Mouse (Mus musculus) hindbrain, postnatal 0 days (tissue): ENCODE data around the gene Prg4. TPM values are rescaled to one million over a fixed set of nuclear protein-coding genes. Genes with fewer than 3 reads are reported as not detected.

Experiments
- ATAC-seq: fragments of 200-750 bp; cut with Nextera tagmentation; 2 replicates; pipeline ENCODE4 v1.8.0; 2017; ENCODE audit warnings: mild to moderate bottlenecking, moderate TSS enrichment, moderate library complexity
- DNase-seq: peaks from one replicate; pipeline ENCODE4 v3.0.0-alpha.2; 2015; ENCODE audit warnings: low spot score
- H3K27ac ChIP-seq: fragments of 300-500 bp; sonication (generic); 2 replicates; pipeline ENCODE4 v1.5.1; 2014; ENCODE audit warnings: mild to moderate bottlenecking
- H3K27me3 ChIP-seq: fragments of 300-500 bp; sonication (generic); 2 replicates; pipeline ENCODE4 v1.6.1; 2014; ENCODE audit warnings: low read length, mixed read lengths; ENCODE audit not compliant: insufficient read depth
- H3K36me3 ChIP-seq: fragments of 300-500 bp; sonication (generic); 2 replicates; pipeline ENCODE4 v1.6.1; 2014; ENCODE audit warnings: low read length, mixed read lengths; ENCODE audit not compliant: insufficient read depth
- H3K4me1 ChIP-seq: fragments of 300-500 bp; sonication (generic); 2 replicates; pipeline ENCODE4 v1.6.1; 2014; ENCODE audit warnings: antibody characterized with exemption, low read length, mixed read lengths; ENCODE audit not compliant: insufficient read depth
- H3K4me2 ChIP-seq: fragments of 300-500 bp; sonication (generic); 2 replicates; pipeline ENCODE4 v1.6.1; 2014; ENCODE audit warnings: low read depth, mild to moderate bottlenecking, low read length, moderate library complexity, mixed read lengths
- H3K4me3 ChIP-seq: fragments of 300-500 bp; sonication (generic); 2 replicates; pipeline ENCODE4 v1.5.1; 2014; ENCODE audit warnings: low read length
- H3K9ac ChIP-seq: fragments of 300-500 bp; sonication (generic); replicated peaks from 2 replicates; pipeline ENCODE4 v1.6.1; 2014; ENCODE audit warnings: mild to moderate bottlenecking, low read length, moderate library complexity, mixed read lengths
- H3K9me3 ChIP-seq: fragments of 300-500 bp; sonication (generic); 2 replicates; pipeline ENCODE4 v1.6.1; 2016; ENCODE audit warnings: low read length, mixed read lengths
- CTCF ChIP-seq: IDR thresholded peaks from 2 replicates; pipeline ENCODE4 v1.5.1; 2016; ENCODE audit warnings: antibody characterized with exemption, control low read depth, low read depth
- WGBS: fragments of 180-500 bp; shearing (Covaris S2); extraction: QIAGEN DNeasy Blood & Tissue Kit; methylation state at CpG from one replicate; pipeline ENCODE4 v1.1.7; 2014; 5-methylcytosine and 5-hydroxymethylcytosine counted together
- polyA plus RNA-seq: library from polyadenylated mRNA; unstranded; fragments of >200 nt; fragmentation: Nextera tagmentation; extraction: Ambion mirVana; gene quantifications from 2 replicates; pipeline ENCODE4 v1.2.1, GENCODE M21; 2015
- total RNA-seq: library from RNA; depleted of rRNA; stranded (reverse); fragments of >200 nt; gene quantifications from 2 replicates; pipeline ENCODE4 v1.2.3, GENCODE M21; 2014

Prg4 gene
- total and polyA plus RNA-seq, 2 experiments from 2014 or later, result 1.0 to 1.3 TPM

DNA sequence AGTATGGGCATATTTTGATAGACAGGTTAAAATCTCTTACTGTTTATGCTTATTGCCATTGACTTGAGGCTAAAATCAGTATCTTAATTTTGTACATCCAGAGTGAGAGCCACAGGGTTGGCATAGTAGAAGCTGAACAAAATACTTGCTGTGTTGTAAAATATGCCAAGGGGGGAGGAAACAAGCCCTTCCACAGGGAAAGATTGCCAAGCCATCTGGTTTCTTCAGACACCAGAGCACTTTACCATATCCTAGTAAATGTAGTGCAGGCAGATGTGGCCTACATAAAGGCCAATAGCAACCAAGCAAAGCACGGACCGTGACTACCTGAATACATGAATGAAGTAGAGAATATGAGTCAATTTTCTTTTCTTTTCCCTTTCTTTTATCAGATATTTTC lies 23.2 kb upstream of the Prg4 start:
- Histone ChIP-seq H3K9me3 (no peaks in the 10 kb centered on the region), H3K27me3 (no peaks in the 10 kb centered on the region), H3K4me1 (no peaks in the 10 kb centered on the region), H3K27ac (no peak overlapping the region), H3K4me2 (no peak overlapping the region), H3K4me3 (no peak overlapping the region), H3K36me3 (no peaks in the 10 kb centered on the region), H3K9ac (no peak overlapping the region)
- WGBS, result 80% methylated on average over 2 of the region's 2 CpGs
- TF ChIP-seq CTCF, result no peak
- DNase-seq (no peak), ATAC-seq (no peak)

DNA sequence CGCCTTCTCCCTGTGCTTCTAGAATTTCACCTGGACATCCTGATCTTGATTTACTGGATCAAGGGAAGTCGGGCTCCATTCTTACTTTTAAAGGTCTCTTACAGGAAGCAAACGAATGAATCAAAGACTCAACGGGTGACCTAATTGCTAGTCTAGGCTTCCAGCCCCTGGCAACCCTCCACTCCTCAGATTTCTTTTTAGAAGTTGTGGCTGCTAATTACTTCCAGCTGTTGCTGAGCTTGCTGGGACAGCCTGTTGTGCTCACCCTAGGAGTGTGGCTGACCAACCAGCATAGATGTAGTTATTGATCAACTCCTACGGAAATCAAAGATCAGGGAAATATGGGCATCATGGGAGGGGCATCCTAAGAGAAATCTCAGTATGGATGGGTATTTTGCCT lies 14.7 kb upstream of the Prg4 start:
- no peak overlapping the region for H3K4me3 ChIP-seq
- ATAC-seq (no peak), DNase-seq (no peak)
- H3K9ac ChIP-seq, result no peak overlapping the region
- H3K36me3 ChIP-seq, result no peaks in the 10 kb centered on the region
- no peak overlapping the region for H3K27ac ChIP-seq
- H3K4me1 ChIP-seq, result no peaks in the 10 kb centered on the region
- 82% methylated on average over 5 of the region's 5 CpGs for WGBS
- H3K4me2 ChIP-seq, result no peak overlapping the region
- H3K27me3 ChIP-seq, result no peaks in the 10 kb centered on the region
- TF ChIP-seq CTCF, result no peak
- H3K9me3 ChIP-seq, result no peaks in the 10 kb centered on the region

DNA sequence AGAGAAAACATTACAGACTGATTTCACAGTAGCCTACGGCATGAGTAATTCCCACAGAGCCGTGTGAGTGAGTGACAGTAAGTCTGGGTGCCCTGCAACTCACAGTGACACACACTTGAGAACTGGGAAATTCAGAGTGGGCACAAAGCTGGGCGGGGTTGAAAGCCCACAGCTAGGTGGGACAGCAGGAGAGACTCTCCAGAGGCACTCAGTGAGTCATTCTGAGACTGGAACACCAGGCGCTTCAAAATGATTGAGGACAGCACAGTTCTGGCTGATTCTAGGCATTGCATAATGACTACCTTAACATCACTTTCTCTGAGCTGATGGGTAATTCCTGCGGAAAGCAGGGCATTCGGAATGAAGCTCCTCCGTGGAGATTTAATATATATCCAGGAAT lies 6.6 kb upstream of the Prg4 start:
- TF ChIP-seq CTCF, result no peak
- Histone ChIP-seq H3K4me2 (no peak overlapping the region), H3K9me3 (no peaks in the 10 kb centered on the region), H3K9ac (no peak overlapping the region), H3K4me1 (no peaks in the 10 kb centered on the region), H3K4me3 (no peak overlapping the region), H3K36me3 (no peaks in the 10 kb centered on the region), H3K27me3 (no peaks in the 10 kb centered on the region), H3K27ac (no peak overlapping the region)
- WGBS, result 80% methylated on average over 7 of the region's 7 CpGs
- no peak for ATAC-seq
- no peak for DNase-seq

DNA sequence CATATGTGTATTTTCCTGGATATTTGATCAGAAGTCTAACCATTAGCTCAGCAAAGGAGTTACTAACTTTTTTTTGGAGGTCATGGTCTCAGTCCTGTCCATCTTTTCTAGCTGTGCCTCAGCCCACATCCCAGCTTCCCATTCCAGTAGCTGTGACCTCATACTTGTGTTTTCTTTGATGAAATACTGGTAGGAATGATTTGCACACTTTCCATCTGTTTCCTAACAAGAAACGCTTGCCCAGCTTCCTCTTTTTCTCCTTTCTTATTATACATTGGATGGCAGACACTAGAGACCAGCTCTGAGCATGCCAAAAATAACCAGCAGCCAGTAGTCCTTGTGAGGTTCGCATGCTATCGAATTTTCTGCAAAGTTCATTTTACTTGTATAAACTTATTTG lies 4.0 kb upstream of the Prg4 start:
- H3K36me3 ChIP-seq, result no peaks in the 10 kb centered on the region
- DNase-seq (no peak), ATAC-seq (no peak)
- no peaks in the 10 kb centered on the region for H3K9me3 ChIP-seq
- 90% methylated on average over 3 of the region's 3 CpGs for WGBS
- no peak overlapping the region for H3K4me3 ChIP-seq
- no peaks in the 10 kb centered on the region for H3K27me3 ChIP-seq
- H3K4me1 ChIP-seq, result no peaks in the 10 kb centered on the region
- no peak overlapping the region for H3K9ac ChIP-seq
- no peak for TF ChIP-seq CTCF
- H3K4me2 ChIP-seq, result no peak overlapping the region
- no peak overlapping the region for H3K27ac ChIP-seq

- Histone ChIP-seq H3K4me2 (no peak overlapping the region), H3K27ac (no peak overlapping the region), H3K4me1 (no peaks in the 10 kb centered on the region), H3K36me3 (no peaks in the 10 kb centered on the region), H3K9me3 (no peaks in the 10 kb centered on the region), H3K27me3 (no peaks in the 10 kb centered on the region), H3K4me3 (no peak overlapping the region), H3K9ac (no peak overlapping the region)
- DNase-seq, result no peak
- TF ChIP-seq CTCF, result no peak
- ATAC-seq, result no peak
- 88% methylated on average over 10 of the region's 10 CpGs for WGBS
Observed at GRCm38 (mm10) chr1:150465364-150465763, 601 bp downstream of the Prg4 start.

GRCm38 (mm10) chr1:150463691-150464090 lies 2.3 kb downstream of the Prg4 start:
- no peaks in the 10 kb centered on the region for H3K9me3 ChIP-seq
- H3K27ac ChIP-seq, result no peak overlapping the region
- 94% methylated on average over 4 of the region's 4 CpGs for WGBS
- no peaks in the 10 kb centered on the region for H3K4me1 ChIP-seq
- no peak overlapping the region for H3K4me2 ChIP-seq
- DNase-seq, result no peak
- TF ChIP-seq CTCF, result no peak
- no peaks in the 10 kb centered on the region for H3K36me3 ChIP-seq
- no peaks in the 10 kb centered on the region for H3K27me3 ChIP-seq
- no peak overlapping the region for H3K9ac ChIP-seq
- ATAC-seq, result no peak
- no peak overlapping the region for H3K4me3 ChIP-seq

DNA sequence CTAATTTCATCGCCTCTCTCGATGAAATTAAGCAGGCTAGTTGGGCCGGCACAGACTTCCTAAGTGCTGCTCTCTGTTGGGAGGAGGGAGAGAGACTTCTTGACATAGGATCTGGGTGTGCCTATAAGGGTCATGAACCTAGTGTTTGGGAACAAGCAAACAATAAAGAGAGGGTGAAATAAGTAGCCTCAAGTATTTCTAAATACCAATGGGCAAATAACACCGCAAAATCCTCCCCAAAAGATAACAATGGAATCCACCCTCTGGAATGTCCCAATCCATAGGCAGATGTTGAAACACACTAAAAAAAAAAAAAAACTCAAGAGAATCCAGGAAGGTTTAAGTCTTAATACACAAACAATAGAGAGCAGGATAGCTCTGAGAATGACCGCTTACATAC lies 2.9 kb downstream of the Prg4 start:
- WGBS, result 86% methylated on average over 5 of the region's 5 CpGs
- H3K36me3 ChIP-seq, result no peaks in the 10 kb centered on the region
- H3K9me3 ChIP-seq, result no peaks in the 10 kb centered on the region
- ATAC-seq (no peak), DNase-seq (no peak)
- TF ChIP-seq CTCF, result no peak
- H3K4me2 ChIP-seq, result no peak overlapping the region
- no peaks in the 10 kb centered on the region for H3K27me3 ChIP-seq
- H3K4me3 ChIP-seq, result no peak overlapping the region
- H3K9ac ChIP-seq, result no peak overlapping the region
- no peak overlapping the region for H3K27ac ChIP-seq
- H3K4me1 ChIP-seq, result no peaks in the 10 kb centered on the region
